Mouse (Mus musculus): ENCODE measurements around the gene Zfp385b. TPM values are rescaled to one million over a fixed set of nuclear protein-coding genes. Genes with fewer than 3 reads are reported as not detected.
"Not testable (repeated sequence)": the region's sequence is repeated elsewhere in the genome, so short reads cannot be mapped to it uniquely, and the experiment has no call there.

Zfp385b gene
- total RNA-seq, 2 experiments from 2014 or later = 48.2 to 49.2 TPM

DNA sequence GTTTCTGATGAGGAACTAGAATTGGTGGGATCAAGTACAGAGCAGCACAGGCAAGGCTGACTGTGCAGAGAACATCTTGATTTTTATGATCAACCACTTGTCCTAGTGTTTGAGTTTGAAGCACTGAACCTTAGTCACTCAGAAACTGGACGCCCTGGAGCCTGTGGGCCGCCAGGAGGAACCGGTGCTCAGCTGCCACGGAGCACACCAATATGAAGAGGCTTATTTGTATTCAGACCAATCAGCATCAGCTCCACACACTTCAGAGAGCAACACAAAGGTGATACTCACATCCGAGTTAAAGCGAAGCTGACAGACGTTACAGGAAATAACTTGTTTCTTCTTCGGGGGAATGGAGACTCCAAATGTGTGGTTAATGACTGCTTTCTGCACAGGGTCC lies 343.0 kb downstream of the Zfp385b start:
- DNase-seq (ENCODE audit: low spot score in 2 of 2) = no peak

DNA sequence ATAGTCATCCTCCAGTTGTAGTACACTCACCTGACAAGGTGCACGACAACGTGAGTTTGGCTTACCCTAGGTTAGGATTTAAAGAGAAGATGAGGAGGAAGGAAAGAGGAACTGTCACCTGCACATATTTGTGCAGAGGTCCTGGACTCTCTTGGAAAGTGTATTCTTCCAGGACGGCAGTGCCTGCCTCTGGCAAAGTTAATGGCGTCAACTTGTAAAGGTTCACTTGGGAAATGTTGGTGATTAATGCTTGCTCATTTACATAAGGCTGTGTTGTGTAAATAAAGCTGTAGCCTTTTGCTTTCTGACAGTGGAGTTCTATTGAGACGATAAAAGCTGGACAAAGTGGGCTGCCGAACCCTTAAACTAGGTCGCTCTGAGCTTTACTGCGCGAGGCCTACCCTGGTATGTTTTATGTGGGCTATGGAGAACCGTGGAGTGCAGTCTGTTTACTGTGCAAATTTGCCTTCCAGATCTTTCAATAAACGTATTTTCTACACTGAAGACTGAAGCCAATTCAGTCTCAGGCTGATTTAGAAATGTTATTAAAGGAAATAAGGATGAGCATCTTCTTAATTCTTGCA lies 347.1 kb downstream of the Zfp385b start:
- no peak for DNase-seq (ENCODE audit: low spot score in 2 of 2)

DNA sequence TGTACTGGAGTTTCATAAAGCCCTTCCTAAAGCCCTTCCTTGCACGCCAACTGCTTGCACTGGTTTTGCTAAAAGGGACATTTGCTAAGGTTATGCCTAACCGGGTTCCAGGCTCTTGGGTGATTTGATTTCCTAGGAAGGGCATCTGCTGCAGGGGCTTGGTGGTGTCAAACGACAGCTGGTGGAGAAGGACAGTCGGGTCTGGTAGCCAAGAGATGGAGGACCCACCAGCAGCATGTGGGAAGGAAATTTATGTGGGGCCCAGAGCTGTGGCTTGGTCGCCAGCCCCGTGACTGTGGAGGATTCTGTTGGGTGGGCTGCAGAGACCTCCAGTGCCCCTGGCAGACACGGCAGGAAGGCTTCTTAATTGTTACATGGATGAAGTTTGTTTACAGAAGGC lies 348.7 kb downstream of the Zfp385b start:
- no peak for DNase-seq (ENCODE audit: low spot score in 2 of 2)

DNA sequence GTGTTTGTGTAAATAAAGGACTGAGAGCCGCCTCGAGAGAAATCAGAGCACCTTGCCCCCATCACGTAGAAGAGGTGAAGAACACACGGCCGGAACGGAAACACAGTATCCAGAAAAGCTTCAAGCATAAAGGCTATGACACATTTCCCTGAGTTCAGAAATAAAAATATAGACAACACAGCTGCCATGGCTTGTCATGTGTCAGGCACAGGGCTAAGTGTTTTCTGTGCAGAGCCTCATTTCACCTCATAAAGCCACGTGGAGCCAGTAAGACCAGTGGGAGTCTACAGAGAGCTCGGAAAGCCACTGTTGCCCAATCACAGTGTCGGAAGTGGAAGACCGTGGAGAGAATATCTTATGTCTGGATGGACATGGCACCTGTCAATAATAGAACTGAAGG lies 358.0 kb downstream of the Zfp385b start:
- no peak for DNase-seq (ENCODE audit: low spot score in 2 of 2)

DNA sequence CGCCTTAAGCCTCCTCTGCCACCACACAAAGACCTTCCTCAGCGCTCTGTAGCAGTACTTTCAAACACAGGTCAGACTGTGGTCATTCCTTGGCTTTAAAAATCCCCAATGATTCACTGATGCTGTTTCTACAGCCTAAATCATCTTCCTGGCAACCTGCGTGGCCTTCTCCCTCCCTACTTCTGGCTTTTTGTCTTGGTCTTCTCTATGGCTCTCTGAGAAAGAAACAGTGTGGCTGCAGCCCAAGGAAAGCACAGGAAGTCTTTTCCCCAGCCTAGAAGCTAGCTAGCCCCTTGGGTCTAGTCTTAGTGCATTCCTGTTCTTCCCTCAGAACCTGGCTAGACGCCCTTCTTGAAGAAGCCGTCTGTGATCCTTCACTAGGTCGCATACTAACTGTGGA lies 359.4 kb downstream of the Zfp385b start:
- DNase-seq (ENCODE audit: low spot score in 2 of 2) = no peak

DNA sequence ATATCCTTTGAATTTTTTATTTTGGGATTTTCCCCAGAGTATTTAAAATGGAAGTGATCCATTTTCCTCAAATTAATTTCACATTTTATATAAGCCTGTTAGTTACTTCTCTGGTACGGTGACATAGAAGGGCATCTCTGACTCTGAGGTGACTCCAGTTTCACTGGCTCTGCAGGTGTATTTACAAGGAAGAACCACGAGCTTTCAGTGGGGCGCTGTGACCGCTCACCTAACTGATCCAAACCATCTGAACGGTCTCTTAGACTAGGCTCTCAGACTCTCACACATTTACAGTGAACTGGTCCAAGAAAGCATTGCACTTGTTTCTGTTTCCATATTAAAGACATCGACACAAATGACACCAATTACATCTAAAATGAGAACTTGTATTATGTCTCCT lies 361.0 kb downstream of the Zfp385b start:
- no peak for DNase-seq (ENCODE audit: low spot score in 2 of 2)

DNA sequence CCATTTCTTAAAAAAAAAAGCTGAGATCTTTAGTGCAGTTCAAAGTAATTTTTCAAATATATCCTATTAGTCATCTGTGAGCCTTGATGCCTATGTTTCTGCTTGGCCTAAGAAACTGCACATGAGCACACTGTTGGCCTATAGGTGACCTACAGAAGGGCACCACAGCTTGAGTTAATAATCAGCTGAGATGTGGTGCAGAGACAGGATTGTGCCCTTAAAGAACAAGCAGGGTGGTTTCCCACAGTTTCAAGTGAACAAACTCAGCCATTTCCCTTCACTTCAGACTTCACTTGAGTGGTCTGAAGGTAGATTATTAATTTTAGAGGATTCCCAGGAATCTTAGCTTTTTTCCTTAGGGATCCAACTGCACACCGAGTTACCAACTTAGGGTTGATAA lies 362.3 kb downstream of the Zfp385b start:
- no peak for DNase-seq (ENCODE audit: low spot score in 2 of 2)

DNA sequence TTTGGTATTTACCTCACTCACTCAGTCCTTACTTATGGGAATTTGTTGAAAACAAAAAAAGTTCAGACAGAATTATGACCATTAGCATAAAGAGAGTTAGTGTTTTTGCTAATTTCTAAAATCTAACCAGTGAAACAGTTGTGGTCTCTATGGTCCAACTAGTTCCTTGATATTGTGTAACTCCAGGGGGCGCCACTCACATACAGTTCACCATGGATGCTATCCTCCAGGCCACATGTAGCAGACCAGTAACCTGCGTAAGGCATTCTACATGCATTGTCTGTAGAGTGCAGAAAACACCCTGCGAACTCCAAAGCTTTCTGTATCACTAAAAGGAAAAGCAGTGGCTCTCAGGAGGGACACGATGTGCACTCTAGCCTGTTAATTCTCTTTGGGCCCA lies 362.8 kb downstream of the Zfp385b start:
- DNase-seq (ENCODE audit: low spot score in 2 of 2) = peak; percentile 36 to 56

DNA sequence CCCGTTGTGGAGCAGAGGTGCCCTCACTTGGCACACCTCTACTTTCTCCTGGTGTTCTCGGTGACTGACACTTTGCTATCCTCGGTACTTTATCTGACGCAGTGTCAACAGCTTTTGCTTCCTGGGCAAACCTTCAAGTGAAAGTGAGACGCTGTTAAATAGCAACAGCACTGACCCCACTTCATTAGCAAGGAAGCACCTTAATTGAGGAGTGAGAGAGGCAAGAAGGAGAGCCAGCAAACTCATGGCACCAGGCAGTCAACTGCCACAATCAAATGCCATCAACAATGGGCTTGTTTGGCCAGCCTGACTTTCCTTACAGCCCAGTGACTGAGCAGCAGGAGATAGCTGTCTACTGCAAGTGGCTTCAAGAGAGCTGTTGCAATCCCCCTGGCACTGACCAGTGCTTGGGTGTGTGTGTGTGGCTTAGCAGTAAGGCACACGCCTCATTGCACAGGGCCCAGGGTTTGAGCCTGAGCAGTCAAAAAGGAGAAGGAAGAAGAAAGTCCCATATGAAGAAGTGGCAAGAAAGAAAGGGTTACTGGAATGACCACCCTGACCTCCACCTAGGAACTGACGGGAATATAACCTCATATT lies 365.0 kb downstream of the Zfp385b start:
- no peak for DNase-seq (ENCODE audit: low spot score in 2 of 2)

DNA sequence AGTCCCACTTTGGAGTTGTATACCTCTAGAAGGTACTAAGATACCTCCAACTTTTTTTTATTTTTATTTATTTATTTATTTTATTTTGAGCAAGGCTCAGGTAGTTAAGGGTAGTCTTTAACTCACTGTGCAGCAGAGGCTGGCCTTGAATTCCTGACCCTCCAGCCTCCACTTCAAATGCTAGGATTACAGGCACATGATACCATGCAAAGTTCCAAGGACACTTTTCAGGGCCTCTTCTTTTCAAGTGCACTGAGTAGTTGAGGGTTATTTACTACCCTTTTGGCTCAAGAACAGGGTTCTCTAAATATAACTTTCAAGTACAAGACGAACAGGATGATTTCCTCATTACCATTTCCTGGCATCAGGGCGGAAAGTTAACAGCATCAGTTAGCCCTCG lies 365.7 kb downstream of the Zfp385b start:
- no peak for DNase-seq (ENCODE audit: low spot score in 2 of 2)

DNA sequence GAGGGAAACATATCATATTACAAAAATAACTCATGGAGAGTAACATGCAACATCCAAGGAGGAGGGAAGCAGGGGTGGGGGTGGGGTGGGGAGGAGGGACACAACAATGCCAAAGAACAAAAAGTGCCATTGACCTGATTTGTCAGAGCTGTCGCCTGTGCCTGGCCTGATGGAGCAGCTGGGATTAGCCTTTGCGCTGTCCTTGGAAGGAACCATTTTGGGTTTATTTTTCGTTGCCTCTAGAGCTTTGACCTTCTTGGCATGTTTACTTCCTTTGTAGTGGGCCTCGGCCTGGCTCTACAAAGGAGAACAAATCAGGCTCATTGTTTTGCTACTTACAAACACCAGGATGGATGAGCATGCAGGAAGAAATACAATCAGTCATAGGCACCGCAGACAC lies 369.4 kb downstream of the Zfp385b start:
- DNase-seq (ENCODE audit: low spot score in 2 of 2) = not testable (repeated sequence)

DNA sequence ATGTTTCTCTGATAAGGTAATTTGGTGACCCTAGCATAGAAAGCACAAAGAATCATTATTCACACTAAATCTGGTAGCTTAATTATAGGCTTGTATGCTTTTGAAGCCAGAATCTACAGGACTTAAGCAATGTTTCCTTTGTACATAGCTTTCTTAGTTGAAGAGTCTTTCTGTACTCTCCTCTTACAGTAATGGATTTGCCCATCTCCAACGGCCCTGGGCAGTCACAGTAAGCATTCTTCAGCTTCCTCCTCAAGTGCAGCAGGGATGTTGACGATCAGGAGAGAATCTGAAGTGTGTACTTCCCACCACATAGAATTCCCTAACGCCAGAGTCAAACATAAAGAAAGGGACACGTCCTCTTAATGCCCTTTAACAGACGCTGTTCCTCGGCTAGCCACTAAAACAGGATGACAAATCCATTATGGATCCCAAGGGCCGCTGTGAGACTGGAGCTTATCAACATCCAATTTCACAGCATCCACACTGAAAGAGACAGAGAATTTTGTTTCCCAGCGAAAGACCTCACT lies 370.4 kb downstream of the Zfp385b start:
- no peak for DNase-seq (ENCODE audit: low spot score in 2 of 2)

DNA sequence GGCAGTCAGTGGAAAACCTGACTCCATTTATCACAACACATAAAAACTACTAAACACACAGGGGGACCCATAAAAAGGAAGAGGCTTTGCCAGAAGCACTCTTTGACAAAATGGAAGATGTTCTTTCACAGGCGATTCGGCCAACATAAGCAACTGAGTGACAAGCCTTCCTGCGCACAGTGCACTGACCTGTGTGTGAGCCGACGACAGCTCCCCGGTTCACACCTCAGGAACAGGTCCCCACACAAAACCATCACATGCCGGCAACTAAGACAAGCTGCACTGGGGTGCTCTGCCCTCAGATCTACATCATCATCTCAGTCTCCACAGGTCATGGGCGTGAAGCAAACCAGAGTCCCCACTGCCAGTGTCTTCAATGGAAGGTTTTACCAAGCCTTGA lies 375.2 kb downstream of the Zfp385b start:
- no peak for DNase-seq (ENCODE audit: low spot score in 2 of 2)

DNA sequence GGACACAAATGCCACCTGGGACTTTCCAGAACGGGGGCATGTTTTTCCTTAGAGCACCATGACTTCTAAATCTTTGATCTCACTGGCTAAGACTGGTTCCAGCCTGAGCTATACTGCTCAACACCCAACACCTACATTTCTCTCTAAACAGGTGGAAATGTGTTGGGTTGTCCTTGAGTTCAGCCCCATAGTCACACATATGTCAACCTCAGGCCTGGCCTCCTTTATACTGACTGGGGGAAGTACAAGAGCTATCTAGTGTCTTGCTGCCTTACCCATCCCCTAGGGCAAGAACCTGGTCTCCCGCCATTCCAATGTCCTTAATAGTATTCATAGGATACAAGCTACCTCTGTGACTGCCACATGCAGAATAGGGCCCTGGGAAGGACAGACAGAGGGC lies 378.8 kb downstream of the Zfp385b start:
- DNase-seq (ENCODE audit: low spot score in 2 of 2) = no peak

DNA sequence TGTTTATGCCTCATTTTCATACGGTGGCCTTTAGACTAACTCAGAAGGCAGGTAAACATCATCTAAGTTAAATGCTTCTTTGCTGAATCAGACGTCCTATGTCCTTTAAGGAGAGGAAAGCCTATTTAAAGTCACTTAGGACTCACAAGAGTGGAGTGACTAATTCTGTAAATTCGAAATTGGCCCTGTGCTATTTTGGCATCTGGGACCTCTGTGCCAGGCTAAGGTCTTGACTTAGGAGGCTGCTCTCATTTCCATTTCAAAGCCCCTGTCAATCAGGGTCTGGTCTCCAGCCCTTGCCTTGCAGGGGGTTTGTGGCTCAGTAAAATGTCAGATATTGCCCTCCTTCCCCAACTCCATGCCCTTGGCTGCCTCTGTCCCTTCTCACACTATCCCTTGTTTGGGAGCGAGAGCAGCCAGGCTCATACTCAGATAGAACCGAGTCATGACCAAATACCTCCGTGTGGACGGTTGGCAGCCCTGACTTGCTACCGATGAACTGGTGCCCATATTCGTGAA lies 383.1 kb downstream of the Zfp385b start:
- no peak for DNase-seq (ENCODE audit: low spot score in 2 of 2)

DNA sequence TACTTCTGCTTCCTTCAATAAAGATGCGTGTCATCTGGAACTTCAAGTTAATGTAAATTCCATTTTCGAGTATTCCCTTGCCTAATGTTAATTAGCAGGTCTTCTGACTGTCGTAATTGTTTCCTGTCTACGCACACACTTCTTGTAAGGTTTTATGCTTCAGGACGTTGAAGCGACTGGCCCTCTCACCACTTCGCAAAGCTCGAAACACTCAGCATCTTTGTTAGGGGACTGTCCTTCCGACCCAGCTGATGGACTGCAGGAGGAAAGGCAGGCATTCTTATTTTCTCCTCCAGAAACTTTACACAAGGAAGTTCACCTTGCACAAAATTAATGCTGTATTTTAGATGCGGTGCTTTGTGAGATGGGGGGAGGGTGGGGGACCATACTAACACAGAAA lies 400.0 kb downstream of the Zfp385b start:
- no peak for DNase-seq (ENCODE audit: low spot score in 2 of 2)

DNA sequence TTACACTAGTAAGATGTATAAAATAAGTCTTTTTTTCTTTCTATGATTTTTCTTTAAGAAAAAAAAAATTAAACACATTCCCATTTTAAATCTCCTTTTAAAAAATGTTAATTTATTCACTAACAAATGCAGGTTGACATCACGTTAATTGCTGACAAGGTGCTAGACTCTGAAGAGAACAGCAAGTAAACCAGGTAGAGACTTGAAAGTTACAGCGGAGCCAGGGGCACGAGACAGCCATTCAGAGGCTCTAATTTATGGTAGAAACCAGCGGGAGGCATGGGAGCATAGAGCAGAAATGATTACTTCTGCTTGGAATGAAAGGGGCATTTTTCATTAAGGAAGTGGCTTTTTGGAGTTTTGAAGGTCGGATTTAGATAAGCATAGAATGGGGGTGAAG lies 401.4 kb downstream of the Zfp385b start:
- no peak for DNase-seq (ENCODE audit: low spot score in 2 of 2)

DNA sequence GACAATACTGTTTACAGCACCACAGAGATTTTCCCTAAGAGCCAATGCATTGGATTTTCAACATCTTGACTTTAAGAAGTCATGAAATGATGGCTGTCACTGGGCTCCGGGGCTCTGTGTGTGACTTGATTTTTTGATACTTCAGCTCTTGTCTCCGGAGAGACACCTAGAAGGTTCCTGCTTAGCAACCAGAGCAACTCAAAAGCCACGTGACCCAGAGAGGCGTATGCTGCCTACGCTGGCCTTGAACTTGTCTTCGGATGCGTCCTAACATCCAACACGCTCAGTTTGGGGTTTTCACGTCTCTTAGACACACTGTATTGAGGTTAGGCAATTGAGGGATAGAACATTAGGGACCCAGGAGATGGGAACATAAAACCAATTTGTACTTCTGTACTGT lies 407.3 kb downstream of the Zfp385b start:
- no peak for DNase-seq (ENCODE audit: low spot score in 2 of 2)

DNA sequence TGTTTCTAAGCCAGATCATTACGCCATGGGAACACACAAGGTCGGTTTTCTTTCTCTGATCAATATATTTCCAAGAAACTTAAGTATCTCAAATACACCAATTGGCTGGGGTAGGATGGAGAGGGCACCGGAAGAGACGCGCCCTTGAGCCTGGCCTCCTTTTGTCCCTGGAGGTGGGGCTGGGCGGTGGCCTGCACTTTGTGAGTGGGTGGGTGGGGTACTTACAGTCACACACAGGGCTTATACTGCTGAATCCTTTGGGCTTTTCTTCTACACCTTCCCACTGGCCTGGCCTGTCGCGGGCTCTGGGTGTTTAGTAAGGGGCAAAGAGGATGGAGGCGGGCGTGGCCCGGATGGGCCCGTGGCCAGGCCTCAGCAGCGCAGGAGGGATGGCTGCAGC lies 407.8 kb downstream of the Zfp385b start:
- no peak for DNase-seq (ENCODE audit: low spot score in 2 of 2)

DNA sequence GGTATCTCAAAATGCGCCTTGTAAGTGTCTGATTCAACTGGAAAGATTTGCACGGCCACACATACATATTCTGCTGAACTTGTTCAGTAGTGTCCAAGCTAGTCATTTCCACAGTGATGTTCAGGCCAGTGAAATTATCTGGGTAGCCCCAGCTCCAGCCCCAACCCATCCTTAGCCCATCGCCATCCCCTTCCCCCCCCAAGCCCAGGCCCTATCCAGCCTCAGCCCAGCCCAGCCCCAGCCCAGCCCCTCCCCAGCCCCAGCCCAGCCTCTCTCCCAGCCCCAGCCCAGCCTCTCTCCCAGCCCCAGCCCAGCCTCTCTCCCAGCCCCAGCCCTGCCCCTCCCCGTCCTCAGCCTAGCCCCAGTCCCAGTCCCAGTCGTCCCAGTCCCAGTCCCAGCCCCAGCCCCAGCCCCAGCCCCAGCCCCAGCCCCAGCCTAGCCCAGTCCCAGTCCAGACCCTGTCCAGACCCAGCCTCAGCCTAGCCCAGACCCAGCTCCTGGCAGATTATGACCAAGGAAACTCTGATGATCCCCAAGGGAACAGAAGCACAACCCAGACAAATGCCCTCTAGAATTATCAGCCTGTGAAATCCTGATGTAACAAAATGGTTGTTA lies 409.8 kb downstream of the Zfp385b start:
- no peak for DNase-seq (ENCODE audit: low spot score in 2 of 2)

DNA sequence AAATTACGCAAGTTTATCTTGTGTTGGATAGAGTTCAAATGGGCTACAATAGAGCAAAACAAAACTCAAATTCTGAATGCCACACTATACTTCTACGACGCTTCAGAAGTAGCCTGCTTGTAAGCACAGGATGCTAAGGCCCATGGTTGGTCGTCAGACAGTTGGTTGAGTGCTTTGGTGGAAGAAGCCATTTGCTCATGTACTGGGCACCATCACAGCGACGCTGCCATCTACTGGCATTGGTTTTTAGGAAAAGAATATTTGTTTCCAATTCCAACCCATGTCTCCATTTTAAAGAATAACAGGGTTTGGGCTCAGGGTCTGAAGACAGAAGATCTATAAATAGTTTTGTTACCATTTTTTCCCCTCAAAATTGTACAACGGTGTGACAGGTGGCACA lies 410.5 kb downstream of the Zfp385b start:
- no peak for DNase-seq (ENCODE audit: low spot score in 2 of 2)

DNA sequence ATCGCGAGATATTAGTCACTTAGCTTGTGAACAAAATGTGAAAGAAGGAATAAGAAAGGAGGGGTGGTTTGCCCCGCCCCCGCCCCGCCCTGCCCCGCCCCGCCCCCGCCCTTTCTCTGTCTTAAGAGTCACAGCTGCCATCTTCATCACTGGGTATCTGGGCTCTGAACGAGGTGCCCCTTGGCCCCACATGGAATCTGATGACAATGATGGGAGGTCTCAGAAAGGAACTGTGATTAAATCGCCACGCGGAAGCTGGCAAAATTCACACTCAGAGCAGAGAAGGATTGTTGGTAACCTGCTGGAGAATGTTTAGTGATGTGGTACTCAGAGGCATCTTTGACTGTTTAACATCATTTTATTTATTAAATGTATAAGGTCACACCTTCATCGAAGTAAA lies 417.1 kb downstream of the Zfp385b start:
- DNase-seq (ENCODE audit: low spot score in 2 of 2) = no peak
